Mouse (Mus musculus): ENCODE data around the gene Dbndd1. TPM values are rescaled to one million over a fixed set of nuclear protein-coding genes. Genes with fewer than 3 reads are reported as not detected.

Gene Dbndd1
- polyA plus RNA-seq (2012; ENCODE audit: low replicate concordance), result not detected in 2 replicates

GRCm38 (mm10) chr8:123514781-123515539 is at the start of gene Dbndd1:
Gene Dbndd1, minus strand, starts transcription at chr8:123515463.

GRCm38 (mm10) chr8:123518667-123519066 is 3.4 kb upstream of the Dbndd1 start, which contains the start of gene Gas8:
Gene Gas8, plus strand, starts transcription at chr8:123518834.

GRCm38 (mm10) chr8:123477737-123478258 is 37.5 kb downstream of the Dbndd1 start, which contains the start of gene Afg3l1:
Gene Afg3l1, plus strand, starts transcription at chr8:123477903.

Other genes starting within 250 kb of the Dbndd1 start
- gene Fanca, start 196.9 kb downstream of the Dbndd1 start, polyA plus RNA-seq (2012; ENCODE audit: low replicate concordance), result 59.7 and 102 TPM in 2 replicates
- 11.3 and 11.8 TPM in 2 replicates for gene Spire2, start 182.8 kb downstream of the Dbndd1 start, polyA plus RNA-seq (2012; ENCODE audit: low replicate concordance)
- 70.8 and 102 TPM in 2 replicates for gene Tcf25, start 141.7 kb downstream of the Dbndd1 start, polyA plus RNA-seq (2012; ENCODE audit: low replicate concordance)
- 0.08 TPM in 1 of 2 replicates, not detected in the other for gene Mc1r, start 108.4 kb downstream of the Dbndd1 start, polyA plus RNA-seq (2012; ENCODE audit: low replicate concordance)
- gene Tubb3, start 104.0 kb downstream of the Dbndd1 start, polyA plus RNA-seq (2012; ENCODE audit: low replicate concordance), result 2.9 and 4.1 TPM in 2 replicates
- gene Def8, start 91.9 kb downstream of the Dbndd1 start, polyA plus RNA-seq (2012; ENCODE audit: low replicate concordance), result 4.7 and 24.1 TPM in 2 replicates
- 15.0 and 16.4 TPM in 2 replicates for gene Afg3l1, start 37.6 kb downstream of the Dbndd1 start, polyA plus RNA-seq (2012; ENCODE audit: low replicate concordance)
- gene Gas8, start 3.4 kb upstream of the Dbndd1 start, polyA plus RNA-seq (2012; ENCODE audit: low replicate concordance), result 5.5 and 7.9 TPM in 2 replicates
- gene Rhou, start 138.5 kb upstream of the Dbndd1 start, polyA plus RNA-seq (2012; ENCODE audit: low replicate concordance), result not detected in 2 replicates

Data from leukemia stem cell, adult 10-12 weeks (primary cell).